Mouse (Mus musculus) hindbrain, embryonic 14.5 days (tissue): ENCODE measurements around the gene C1s1. TPM values are rescaled to one million over a fixed set of nuclear protein-coding genes. Genes with fewer than 3 reads are reported as not detected.

ENCODE experiments used
- ATAC-seq: fragments of 200-750 bp; cut with Nextera tagmentation; 2 replicates; pipeline ENCODE4 v1.8.0; 2017; ENCODE audit warnings: moderate number of reproducible peaks, mild to moderate bottlenecking, moderate TSS enrichment, moderate library complexity; ENCODE audit not compliant: low FRiP score
- DNase-seq: peaks from one replicate; pipeline ENCODE4 v3.0.0-alpha.2; 2015; ENCODE audit warnings: low spot score
- H3K27ac ChIP-seq: fragments of 300-500 bp; sonication (generic); 2 replicates; pipeline ENCODE4 v1.5.1; 2014; ENCODE audit warnings: mild to moderate bottlenecking, moderate library complexity
- H3K27me3 ChIP-seq: fragments of 300-500 bp; sonication (generic); 2 replicates; pipeline ENCODE4 v1.6.1; 2014; ENCODE audit warnings: mild to moderate bottlenecking, low read length, mixed read lengths; ENCODE audit not compliant: control insufficient read depth, insufficient read depth
- H3K36me3 ChIP-seq: fragments of 300-500 bp; sonication (generic); replicated peaks from 2 replicates; pipeline ENCODE4 v1.6.1; 2014; ENCODE audit not compliant: control insufficient read depth, insufficient read depth
- H3K4me1 ChIP-seq: fragments of 300-500 bp; sonication (generic); replicated peaks from 2 replicates; pipeline ENCODE4 v1.6.1; 2014; ENCODE audit warnings: antibody characterized with exemption, low read length, mixed read lengths; ENCODE audit not compliant: control insufficient read depth, insufficient read depth
- H3K4me2 ChIP-seq: fragments of 300-500 bp; sonication (generic); replicated peaks from 2 replicates; pipeline ENCODE4 v1.6.1; 2014; ENCODE audit warnings: mild to moderate bottlenecking, moderate library complexity
- H3K4me3 ChIP-seq: fragments of 300-500 bp; sonication (generic); replicated peaks from 2 replicates; pipeline ENCODE4 v1.5.1; 2014; ENCODE audit warnings: mild to moderate bottlenecking, low read length
- H3K9ac ChIP-seq: fragments of 300-500 bp; sonication (generic); 2 replicates; pipeline ENCODE4 v1.6.1; 2014
- H3K9me3 ChIP-seq: fragments of 300-500 bp; sonication (generic); 2 replicates; pipeline ENCODE4 v1.6.1; 2016; ENCODE audit warnings: low read length; ENCODE audit not compliant: control insufficient read depth
- WGBS: fragments of 180-500 bp; shearing (Covaris S2); extraction: QIAGEN DNeasy Blood & Tissue Kit; methylation state at CpG from one replicate; pipeline ENCODE4 v1.1.7; 2014; 5-methylcytosine and 5-hydroxymethylcytosine counted together
- polyA plus RNA-seq: library from polyadenylated mRNA; unstranded; fragments of >200 nt; fragmentation: Nextera tagmentation; extraction: Ambion mirVana; gene quantifications from 2 replicates; pipeline ENCODE4 v1.2.1, GENCODE M21; 2014

Gene C1s1
- polyA plus RNA-seq, 1 experiment from 2014 or later, result 0.59 TPM

DNA sequence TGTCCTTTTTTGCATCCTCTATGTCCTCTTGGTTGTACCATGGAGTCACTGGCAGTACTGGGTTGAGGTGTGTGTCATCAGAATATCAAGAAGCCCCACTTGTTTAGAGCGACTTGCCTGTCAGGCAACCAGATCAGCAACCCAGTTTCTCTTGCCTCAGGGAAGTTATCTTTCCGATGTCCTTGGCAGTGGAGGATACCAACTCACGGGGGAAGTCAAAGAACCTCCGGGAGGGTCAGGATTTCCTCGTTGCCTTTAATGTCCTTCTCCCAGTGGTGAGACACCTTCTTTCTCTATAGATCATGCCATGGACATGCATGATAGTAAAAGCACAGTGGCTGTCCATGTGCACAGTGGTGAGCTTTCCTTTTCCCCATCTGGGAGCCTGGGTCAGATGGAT is 40.1 kb downstream of the C1s1 start:
- ATAC-seq (no peak), DNase-seq (no peak)
- no peaks in the 10 kb centered on the region for H3K27me3 ChIP-seq
- H3K4me1 ChIP-seq, result no peaks in the 10 kb centered on the region
- H3K4me3 ChIP-seq, result no peak overlapping the region
- H3K4me2 ChIP-seq, result no peak overlapping the region
- no peaks in the 10 kb centered on the region for H3K36me3 ChIP-seq
- 95% methylated on average over 5 of the region's 5 CpGs for WGBS
- no peak overlapping the region for H3K27ac ChIP-seq
- H3K9me3 ChIP-seq, result no peaks in the 10 kb centered on the region
- no peak overlapping the region for H3K9ac ChIP-seq

GRCm38 (mm10) chr6:124501473-124501872 is 40.7 kb downstream of the C1s1 start:
- Histone ChIP-seq H3K4me1 (no peaks in the 10 kb centered on the region), H3K27ac (no peak overlapping the region), H3K36me3 (no peaks in the 10 kb centered on the region), H3K9me3 (no peaks in the 10 kb centered on the region), H3K4me3 (no peak overlapping the region), H3K27me3 (no peaks in the 10 kb centered on the region), H3K9ac (no peak overlapping the region), H3K4me2 (no peak overlapping the region)
- WGBS, result 85% methylated on average over 4 of the region's 4 CpGs
- DNase-seq (no peak), ATAC-seq (no peak)

- no peaks in the 10 kb centered on the region for H3K27me3 ChIP-seq
- no peak for ATAC-seq
- no peak overlapping the region for H3K4me2 ChIP-seq
- DNase-seq, result no peak
- no peaks in the 10 kb centered on the region for H3K4me1 ChIP-seq
- no peaks in the 10 kb centered on the region for H3K36me3 ChIP-seq
- H3K9me3 ChIP-seq, result no peaks in the 10 kb centered on the region
- H3K27ac ChIP-seq, result no peak overlapping the region
- 45% methylated on average over 10 of the region's 10 CpGs for WGBS
- no peak overlapping the region for H3K4me3 ChIP-seq
- no peak overlapping the region for H3K9ac ChIP-seq
Observed at GRCm38 (mm10) chr6:124499914-124500566, 42.1 kb downstream of the C1s1 start.

GRCm38 (mm10) chr6:124496054-124496453 is 46.1 kb downstream of the C1s1 start:
- no peak overlapping the region for H3K4me3 ChIP-seq
- H3K36me3 ChIP-seq, result no peaks in the 10 kb centered on the region
- no peaks in the 10 kb centered on the region for H3K9me3 ChIP-seq
- DNase-seq (no peak), ATAC-seq (no peak)
- no peaks in the 10 kb centered on the region for H3K4me1 ChIP-seq
- no peak overlapping the region for H3K27ac ChIP-seq
- no peaks in the 10 kb centered on the region for H3K27me3 ChIP-seq
- H3K9ac ChIP-seq, result no peak overlapping the region
- no peak overlapping the region for H3K4me2 ChIP-seq
- 94% methylated on average over 5 of the region's 5 CpGs for WGBS

DNA sequence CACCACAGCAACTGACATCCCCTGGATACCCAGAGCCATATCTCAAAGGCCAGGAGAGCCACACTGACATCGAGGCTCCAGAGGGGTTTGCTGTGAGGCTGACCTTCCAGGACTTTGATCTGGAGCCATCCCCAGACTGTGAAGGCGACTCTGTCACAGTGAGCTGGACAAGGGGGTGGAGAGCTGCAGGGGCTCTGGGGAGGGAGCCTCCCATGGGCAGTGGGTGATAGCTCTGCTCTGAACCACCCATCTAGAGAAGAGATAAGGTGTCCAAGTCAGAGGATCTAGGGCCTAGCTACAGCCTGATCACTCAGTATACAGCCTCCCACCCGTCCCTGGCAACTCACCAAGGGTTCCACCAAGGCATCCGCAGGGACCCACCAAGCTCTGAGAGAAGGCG is 48.3 kb downstream of the C1s1 start:
- DNase-seq, result no peak
- Histone ChIP-seq H3K4me2 (no peak overlapping the region), H3K27ac (no peak overlapping the region), H3K9ac (no peak overlapping the region), H3K36me3 (no peaks in the 10 kb centered on the region), H3K4me1 (no peaks in the 10 kb centered on the region), H3K27me3 (no peaks in the 10 kb centered on the region), H3K4me3 (no peak overlapping the region), H3K9me3 (no peaks in the 10 kb centered on the region)
- WGBS, result 82% methylated on average over 5 of the region's 5 CpGs
- ATAC-seq, result no peak

DNA sequence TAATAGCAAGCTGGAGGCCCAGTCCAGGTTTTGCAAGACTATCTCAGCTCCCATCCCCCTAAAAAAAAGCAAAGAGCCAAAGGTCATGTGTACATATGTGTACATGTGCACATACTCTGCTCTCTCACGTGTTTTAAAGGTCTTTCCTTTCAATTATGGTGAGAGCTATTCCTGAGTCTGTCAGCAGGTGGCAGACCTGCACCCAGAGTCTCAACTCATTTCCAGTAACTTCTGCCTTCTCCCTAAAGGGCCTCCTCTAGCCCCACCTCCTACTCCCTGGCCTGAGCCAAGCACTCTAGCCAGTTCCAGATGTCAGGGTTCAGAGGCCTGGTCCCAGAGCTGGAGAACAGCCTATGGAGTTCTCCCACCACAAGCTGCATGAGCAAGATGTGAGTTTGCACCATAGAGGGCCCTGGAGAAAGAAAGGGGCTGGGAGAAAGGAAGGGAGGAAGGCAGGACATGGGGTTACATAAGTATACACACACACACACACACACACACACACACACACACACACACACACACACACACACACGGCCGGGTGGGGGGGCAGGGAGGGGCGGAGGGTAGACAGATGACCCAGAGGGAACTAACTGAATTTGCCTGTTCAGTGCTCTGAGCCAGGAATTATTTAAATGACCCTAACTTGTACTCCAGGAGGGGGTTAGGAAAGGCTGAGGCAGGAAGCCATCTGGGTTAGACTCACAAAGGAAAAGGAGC is 49.2 kb downstream of the C1s1 start, which contains the start of gene C1rl:
Gene C1rl (plus strand): TSS at position 272 of the 720 bp plus-strand sequence.
- Histone ChIP-seq H3K36me3 (no peaks in the 10 kb centered on the region), H3K4me3 (no peak within 1 kb of the TSS), H3K9me3 (no peaks in the 10 kb centered on the region), H3K4me2 (no peak within 1 kb of the TSS), H3K9ac (no peak within 1 kb of the TSS), H3K4me1 (no peaks in the 10 kb centered on the region), H3K27ac (no peak within 1 kb of the TSS), H3K27me3 (no peaks in the 10 kb centered on the region)
- ATAC-seq (peak; percentile 70; the same call in 1 of the 2 replicates), DNase-seq (peak; percentile 72)
- WGBS, result 56% methylated on average over 4 of the region's 4 CpGs

GRCm38 (mm10) chr6:124491427-124491826 is 50.7 kb downstream of the C1s1 start:
- H3K9ac ChIP-seq, result no peak overlapping the region
- H3K27me3 ChIP-seq, result no peaks in the 10 kb centered on the region
- no peak overlapping the region for H3K4me3 ChIP-seq
- no peak for ATAC-seq
- H3K9me3 ChIP-seq, result no peaks in the 10 kb centered on the region
- no peaks in the 10 kb centered on the region for H3K36me3 ChIP-seq
- DNase-seq, result no peak
- no peaks in the 10 kb centered on the region for H3K4me1 ChIP-seq
- no peak overlapping the region for H3K27ac ChIP-seq
- WGBS, result 84% methylated on average over 6 of the region's 6 CpGs
- H3K4me2 ChIP-seq, result no peak overlapping the region

DNA sequence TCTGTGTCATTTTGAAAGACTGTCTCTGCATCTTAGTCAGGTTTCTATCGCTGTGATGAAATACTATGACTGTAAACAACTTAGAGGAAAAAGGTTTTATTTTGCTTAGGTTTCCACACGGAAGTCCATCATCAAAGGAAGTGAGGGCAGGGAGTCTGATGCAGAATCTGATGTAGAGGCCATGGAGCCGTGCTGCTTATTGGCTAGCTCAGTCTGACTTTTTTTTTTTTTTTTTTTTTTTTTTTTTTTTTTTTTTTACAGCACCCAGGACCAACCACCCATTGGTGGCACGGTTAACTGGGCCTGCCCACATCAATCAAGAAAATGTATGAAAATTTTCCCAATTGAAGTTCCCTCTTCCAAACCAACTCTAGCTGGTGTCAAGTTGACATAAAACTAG is 53.2 kb downstream of the C1s1 start:
- no peak overlapping the region for H3K9ac ChIP-seq

DNA sequence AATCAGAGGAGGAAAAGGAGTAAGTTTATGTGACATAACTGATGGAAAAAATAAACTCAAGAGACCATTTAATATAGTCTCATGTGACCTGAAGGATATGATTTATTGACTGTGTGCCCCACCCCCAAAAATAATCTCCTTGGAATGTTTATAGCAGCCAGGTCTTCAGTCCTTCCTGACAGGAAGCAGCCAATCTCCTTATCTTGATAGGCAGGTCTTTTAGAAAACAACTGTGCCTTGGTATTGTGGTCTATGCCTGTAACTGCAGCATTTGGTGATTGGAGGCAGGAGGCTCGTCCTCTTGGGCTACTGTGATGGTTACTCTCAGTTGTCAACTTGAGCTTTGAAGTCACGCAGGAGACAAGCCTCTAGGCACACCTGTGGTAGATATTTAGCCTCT is 54.6 kb downstream of the C1s1 start:
- no peak overlapping the region for H3K9ac ChIP-seq
- H3K4me3 ChIP-seq, result no peak overlapping the region
- H3K27ac ChIP-seq, result no peak overlapping the region
- no peaks in the 10 kb centered on the region for H3K36me3 ChIP-seq
- H3K4me1 ChIP-seq, result no peaks in the 10 kb centered on the region
- H3K27me3 ChIP-seq, result no peaks in the 10 kb centered on the region
- no peak overlapping the region for H3K4me2 ChIP-seq
- no peaks in the 10 kb centered on the region for H3K9me3 ChIP-seq
- 60% methylated on average over 2 of the region's 2 CpGs for WGBS
- DNase-seq (no peak), ATAC-seq (no peak)

More for the DNA sequence above, 53.2 kb downstream of the C1s1 start:
- DNase-seq, result no peak
- no peak overlapping the region for H3K27ac ChIP-seq
- no peak for ATAC-seq
- H3K9me3 ChIP-seq, result no peaks in the 10 kb centered on the region
- H3K4me2 ChIP-seq, result no peak overlapping the region
- H3K4me3 ChIP-seq, result no peak overlapping the region
- no peaks in the 10 kb centered on the region for H3K4me1 ChIP-seq
- no peaks in the 10 kb centered on the region for H3K27me3 ChIP-seq
- H3K36me3 ChIP-seq, result no peaks in the 10 kb centered on the region
- 74% methylated on average over 4 of the region's 4 CpGs for WGBS
